Mouse (Mus musculus) thymus, postnatal 4 days (tissue): ENCODE measurements around the gene Lrrn1.

ENCODE experiments used
- DNase-seq: peaks from one replicate; pipeline ENCODE4 v3.0.0; 2021

Lrrn1 gene

DNA sequence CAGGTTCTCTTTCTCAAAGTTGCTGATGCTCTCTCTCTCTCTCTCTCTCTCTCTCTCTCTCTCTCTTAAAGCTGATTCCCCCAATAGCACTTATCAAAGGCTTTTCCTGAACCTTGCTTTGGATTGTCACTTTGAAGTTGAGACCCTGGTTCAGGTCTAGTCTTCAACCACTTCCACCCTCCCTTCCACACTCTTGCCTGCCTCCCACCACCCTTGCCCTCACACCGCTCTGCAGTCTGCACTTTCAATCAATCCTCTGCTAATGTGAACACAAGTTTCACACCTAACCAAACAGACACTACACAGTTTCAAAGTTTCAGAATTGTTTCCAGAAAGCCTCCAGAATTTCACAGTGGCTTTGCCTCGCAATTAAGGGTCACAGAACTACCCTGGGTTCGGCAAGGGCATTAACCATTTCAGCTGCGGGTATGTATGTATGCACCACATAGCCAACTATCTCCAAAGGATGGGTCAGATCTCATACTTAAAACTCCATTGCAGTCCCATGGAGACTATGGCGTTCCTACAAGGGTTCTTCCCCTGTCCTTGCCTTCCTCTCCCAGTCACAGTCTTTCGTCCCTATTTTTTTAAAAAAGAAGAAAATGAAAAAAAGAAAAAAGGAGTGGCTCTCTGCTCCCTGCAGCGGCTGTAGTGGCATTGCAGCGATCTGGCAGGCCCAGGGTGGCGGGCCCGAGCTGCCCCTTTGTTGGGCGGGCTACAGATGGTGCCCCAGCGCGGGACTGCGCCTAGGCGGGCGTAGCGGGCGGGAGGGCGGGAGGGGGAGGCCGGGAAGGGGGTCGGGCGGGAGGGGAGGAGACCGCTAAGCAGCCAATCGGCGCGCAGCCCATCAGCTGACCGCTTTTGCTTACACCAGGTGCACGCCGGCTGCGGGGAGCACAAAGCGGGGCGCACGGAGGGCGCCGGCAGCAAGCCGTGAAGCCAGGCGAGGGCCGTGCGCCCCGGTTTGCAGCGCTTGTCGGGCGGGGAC lies at the start of gene Lrrn1:
Gene Lrrn1 (plus strand): TSS at position 892 of the 988 bp plus-strand sequence.
- peak; percentile 41 for DNase-seq

DNA sequence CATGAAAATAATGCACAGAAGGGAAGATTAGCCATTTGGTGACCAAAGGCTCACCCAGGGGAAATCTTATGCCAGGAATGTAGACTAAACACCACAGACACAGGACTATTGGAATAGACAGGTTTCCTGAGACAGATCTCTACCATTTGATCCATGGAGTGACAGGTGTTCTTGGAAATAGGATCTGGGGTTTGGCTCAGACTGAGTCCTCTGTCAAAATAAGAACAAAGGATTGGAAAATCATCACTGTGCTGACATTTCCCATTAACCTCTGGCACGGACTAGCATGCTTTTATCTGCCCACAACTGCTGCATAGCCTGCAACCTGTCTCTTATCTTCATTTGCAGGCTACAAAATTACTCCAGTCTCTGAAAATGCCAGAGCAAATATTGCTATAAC lies 35.1 kb upstream of the Lrrn1 start:
- no peak for DNase-seq

DNA sequence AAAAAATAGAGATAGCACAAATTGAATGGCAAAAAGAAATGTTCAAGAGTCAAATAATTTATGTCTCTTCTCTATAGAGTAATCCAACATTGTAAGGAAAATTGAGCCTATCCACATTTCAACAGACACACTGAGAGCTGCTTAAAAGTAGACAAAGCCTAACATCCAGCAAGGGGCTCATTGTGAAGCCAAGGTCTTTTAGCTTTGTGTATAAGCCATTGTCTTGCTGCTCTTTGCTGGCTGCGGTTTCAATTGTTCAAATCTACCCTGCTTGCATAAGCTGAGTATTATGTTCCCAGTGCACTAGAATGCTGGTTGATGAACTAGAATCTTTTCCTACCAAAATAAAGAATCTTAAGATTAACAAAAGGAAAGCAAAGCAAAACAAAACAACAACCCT lies 33.7 kb upstream of the Lrrn1 start:
- DNase-seq, result no peak

DNA sequence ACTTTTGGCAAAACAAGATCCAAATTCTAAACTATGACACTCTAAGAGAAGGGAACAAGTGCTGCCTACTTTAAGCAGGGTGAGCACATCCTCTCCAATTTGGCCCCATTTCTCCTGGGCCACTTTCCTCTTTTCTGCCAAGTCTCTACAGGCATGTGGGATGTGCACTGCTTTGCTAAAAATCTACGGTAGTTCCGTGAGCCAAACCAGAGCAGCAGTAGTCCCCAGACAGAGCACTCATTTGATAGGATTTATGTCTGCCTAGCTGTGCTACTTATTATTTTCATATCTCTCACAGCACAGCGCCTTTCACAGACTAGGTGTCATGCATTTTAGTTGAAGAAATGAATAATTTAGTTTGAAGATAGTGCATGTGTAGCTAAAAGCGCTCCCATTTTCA lies 15.9 kb upstream of the Lrrn1 start:
- no peak for DNase-seq

DNA sequence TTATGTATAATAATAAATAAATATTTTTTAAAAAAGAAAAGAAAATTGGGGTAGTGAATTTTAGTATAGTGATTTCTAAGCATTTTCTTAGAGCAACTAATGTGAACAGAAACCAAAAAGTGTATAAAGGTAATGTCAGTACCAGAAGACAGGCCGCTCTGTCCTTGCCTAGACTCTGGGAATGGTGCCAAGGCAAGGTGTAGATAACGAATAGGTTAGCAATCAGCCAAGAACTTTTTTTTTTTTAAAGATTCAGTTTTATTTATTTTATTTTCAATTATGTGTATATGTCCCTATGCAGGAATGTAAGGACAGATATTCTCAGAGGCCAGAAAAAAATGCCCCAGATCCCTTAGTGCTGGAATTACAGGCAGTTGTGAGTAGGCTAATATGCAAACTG lies 5.6 kb upstream of the Lrrn1 start:
- DNase-seq, result no peak

DNA sequence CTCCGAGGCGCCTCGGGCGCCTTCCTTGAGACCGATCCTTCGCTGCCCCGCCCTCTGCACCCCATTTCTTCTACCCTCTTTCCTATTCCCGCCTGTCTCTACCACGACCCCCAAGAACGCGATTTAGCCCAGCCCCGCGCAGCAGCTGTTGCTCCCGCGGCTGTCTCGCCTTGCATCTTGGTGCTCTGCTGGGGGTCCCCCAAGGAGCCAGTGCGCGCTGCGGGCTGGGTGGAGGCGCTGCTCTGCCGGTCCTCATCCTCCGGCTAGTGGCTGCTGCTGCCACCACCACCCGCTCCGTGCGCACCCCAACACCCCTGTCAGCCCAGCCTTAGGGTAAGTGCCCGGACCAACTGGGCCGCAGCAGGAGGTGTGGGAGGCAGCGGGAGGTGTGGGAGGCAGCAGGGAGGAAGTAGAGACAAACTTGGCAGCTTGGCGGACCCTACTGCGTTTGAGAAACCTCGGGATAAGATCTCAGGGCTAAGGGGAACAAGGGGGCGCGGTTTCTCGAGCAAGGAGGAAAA lies 403 bp downstream of the Lrrn1 start:
- DNase-seq, result no peak

DNA sequence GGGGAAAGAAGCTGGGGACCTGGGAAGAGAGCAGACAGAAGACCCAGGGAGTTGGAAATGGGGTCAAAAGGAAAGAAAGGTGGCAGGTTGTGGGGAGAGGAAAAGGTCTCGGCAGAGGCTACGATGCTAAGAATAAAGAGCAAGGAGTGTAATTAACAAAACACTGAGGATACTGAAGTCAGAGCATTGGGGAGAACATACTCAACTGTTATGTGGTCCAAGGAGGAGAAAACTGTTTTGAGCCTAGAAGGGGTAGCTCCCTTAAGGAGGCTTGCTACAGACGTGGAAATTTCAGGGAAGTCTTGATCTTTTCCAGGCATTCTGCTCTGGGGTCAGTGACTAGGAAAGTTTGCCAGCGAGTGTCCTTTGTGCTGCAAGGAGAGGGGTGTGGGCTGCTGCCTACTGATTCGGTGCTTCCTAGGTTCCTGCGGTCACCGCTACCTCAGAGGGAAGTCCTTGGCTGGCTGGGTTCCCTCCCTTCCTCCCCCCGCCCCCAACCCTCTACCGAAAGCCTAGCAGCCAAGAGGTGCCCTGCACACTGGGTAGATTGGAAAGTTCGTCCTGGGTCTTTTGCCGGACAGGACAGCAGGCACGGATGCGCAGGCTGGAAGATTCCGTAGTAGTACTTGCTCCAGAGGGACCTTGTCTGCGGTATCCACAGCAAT lies 1.2 kb downstream of the Lrrn1 start:
- no peak for DNase-seq

DNA sequence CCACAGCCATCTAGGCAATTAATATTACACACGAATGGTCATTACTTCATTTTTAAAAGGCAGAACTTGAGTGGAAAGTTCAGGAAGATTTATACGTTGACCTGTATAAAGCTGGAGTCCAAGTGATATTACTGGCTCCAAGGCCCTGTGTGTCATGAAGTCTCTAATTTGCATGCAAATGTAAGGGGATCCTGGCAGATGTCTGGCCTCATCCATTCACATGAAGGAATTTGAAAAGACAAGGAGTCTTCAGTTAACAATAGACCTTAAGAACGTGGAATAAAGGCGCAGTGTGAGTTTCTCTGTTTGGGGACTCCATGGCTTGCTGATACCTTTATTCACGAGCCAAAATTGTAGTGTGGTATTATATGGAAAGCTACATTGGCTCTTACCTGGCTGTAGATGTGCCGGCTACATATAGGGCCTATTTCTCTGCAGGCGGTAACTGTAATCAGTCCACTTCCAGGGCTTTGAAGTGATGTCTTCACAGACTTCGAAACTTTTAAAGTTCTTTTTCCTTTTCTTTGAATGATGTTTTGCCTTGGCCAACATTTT lies 2.0 kb downstream of the Lrrn1 start:
- DNase-seq, result no peak

DNA sequence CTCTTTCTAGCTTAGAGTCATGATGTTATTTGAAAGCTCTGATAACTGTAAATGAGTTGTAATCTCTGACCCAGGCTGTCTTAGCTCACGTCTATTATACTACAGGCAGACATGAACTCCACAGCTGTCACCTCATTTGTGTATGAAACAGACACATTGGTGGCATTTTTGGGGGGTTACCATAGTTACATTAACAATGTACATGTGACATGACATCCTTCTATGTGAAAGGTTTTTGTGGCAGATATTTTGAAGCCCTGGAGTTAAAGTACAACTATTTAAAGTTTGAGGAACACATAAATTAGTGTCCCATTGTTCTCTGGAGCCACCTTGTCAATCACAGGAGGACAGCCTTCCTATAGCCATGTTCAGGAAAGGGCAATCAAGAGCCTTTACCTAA lies 5.0 kb downstream of the Lrrn1 start:
- DNase-seq, result no peak

DNA sequence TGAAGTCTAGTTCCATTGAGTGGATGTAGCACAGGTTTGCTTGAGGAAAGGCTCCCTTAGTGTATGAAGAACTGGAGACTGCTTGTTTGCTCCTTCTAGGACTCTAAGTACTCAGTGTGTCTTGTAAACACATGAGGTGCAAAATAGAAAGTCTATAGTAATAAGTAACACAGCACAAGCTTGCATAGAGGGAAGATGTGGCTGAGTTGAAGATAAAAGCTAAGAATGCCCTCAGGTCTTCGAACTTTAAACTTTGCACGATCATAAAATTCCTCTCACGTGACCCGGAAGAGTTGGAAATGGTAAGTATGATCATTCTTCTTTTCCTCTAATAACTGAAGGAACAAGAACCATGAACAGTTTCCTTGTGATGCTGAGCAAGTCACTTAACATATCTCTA lies 7.1 kb downstream of the Lrrn1 start:
- no peak for DNase-seq

DNA sequence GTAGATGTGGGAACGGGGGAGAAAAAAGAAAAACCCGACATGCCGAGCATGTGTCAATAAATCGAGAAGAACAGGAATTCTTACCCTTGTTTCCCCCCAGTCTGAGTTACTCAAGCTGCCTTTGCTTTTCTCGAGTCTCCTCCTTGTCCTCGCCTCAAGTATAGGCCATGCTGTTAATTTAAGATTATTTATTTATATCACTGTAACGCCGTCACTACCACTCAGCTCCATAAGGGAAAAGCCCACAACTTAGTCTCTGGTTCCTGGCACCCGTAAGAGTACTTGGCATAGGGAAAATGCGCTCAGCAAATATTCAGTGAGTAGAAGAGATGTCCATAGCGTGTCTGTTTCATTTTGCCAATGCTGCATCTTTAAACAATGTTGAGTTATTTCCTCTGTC lies 11.7 kb downstream of the Lrrn1 start:
- DNase-seq, result no peak

DNA sequence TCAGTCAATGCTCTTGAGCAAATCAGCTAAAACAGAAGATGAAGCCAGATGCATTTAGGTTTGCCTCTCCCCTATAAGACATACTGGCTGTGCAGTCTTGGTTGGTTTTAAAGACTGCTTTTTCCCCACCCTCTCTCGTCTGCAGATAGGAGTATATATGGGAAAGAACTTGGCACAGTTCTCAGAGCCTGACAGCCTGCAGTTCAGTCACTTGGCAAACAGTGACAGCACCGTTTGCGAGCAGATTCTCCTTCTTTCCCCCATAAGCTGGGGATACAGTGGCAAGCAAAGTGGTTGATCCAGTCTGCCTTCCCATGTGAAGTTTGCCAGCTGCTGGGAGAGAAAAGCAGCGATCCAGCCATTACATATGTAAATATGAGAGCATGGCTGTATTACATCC lies 12.3 kb downstream of the Lrrn1 start:
- no peak for DNase-seq

DNA sequence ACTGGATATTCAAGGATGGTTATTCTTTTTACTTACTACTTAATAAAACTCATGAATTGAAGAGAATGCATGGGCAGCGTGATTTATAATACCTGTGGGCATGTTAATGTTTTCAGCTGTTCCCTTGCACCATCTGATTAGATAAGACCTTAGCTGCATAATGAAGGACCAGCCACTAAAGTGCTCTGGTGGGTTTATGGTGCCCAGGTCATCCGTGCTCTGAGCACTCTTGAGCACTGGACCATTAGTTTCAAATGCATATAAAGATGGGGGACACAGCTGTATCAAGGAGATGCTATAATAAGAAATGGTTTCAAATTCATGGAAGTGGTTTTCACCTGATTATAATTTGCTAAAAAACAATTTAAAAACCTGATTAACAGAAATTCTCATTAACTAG lies 16.7 kb downstream of the Lrrn1 start:
- DNase-seq, result no peak

DNA sequence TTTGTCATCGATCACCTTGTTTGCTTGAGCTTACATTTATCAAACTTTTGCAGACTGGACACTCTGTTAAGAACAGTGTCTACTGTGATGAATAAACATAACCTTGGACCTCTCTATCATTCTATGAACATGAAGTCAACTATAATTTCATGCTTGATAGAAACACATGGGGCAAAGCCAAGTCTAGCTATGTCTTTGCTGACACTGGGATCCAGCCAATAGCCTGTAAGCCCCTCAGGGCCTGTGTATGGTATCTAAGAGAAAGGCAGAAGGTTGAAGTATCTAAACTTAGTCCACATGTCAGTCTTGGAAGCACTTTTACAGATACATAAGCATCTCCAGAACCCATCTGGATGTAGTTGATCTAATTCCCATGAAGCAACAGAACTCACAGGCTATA lies 22.9 kb downstream of the Lrrn1 start:
- no peak for DNase-seq

DNA sequence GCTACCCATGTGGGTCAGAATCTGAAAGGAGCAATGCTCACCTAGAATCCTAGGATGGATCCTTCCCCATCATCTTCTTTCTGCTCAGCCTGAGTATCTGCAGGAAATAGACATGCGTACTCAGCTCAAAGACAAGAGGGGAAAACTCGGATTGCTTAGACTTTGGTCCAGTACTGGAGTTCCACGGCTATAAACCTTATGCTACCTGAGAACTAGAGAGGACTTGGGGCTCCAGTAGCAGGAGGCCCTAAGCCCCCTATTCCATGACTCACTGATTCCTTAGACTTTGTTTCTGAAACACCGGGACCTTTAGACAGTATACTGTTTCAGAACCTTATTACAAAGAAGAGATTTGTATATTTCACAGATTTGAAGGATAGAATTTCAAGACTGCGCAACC lies 25.8 kb downstream of the Lrrn1 start:
- no peak for DNase-seq

DNA sequence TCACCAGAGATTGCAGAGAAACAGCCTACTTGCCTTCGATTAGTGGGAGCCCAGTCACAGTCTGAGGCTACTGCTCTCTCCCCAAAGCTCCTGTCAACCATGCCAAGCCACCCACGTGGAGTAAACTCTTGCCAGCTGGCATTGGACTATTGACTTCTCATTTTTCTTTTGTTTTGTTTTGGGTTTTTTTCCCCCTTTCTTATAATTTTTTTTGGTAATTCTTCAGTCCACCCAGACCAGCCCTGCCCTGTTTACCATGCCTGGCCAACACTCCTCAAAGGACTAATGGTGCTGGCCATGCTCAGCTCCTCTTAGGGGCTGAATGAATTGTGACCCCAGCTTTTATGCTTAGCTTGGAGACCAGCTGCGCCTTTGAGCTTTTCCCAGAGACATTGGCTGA lies 27.4 kb downstream of the Lrrn1 start:
- no peak for DNase-seq

DNA sequence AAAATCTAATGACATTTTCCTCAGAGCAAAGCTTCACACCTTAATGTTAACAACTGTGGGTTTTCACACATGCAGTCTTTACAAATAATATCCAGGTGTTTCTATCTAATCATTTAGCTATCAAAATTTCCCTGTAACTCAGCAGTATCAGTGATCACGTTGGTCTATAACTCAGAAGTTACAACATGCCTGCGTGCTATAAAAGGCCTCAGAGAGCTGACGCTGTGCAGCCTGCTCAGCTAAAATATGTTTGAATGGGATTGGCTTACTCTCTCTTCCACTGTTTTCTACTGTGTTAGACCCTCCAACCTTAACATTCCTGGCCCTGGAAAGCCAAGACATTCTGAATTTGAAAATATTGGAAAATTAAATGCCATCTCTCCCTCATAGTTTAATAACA lies 28.2 kb downstream of the Lrrn1 start:
- no peak for DNase-seq

DNA sequence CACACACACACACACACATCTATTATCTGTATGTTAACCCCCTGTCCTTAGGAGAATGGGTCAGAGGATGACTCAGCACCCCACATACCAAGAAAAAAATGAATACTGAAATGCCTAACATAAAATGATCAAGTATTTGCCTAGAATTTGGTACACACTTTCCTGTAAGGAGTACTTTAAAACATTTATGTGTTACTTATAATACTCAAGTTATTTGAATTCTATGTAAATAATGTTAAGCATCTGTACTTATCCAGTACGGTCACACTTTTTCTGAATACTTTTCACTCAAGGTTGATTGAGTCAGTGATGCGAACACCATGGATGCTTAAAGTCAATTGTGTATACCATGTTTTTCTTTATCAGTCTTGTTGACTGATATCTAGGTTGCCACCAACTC lies 32.7 kb downstream of the Lrrn1 start:
- DNase-seq, result no peak

DNA sequence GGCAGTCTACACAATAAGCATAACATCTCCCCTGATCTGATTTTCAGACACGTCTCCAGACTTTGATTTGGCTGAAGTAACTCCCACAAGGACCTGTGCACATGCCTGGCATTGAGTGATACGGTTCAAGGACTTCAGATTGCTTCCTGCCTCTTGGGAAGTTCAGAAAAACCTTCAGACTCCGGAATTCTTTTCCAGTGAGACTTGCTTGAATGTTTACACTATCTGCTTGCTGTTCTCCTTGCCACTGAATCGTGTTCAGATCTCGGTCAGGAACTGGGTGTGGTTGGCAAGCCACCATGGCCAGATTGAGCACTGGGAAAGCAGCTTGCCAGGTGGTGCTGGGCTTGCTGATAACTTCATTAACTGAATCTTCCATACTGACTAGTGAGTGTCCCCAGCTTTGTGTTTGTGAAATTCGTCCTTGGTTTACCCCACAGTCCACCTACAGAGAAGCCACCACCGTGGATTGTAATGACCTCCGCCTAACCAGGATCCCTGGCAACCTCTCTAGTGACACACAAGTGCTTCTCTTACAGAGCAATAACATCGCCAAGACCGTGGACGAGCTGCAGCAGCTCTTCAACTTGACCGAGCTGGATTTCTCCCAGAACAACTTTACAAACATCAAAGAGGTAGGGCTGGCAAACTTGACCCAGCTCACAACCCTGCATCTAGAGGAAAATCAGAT lies 37.5 kb downstream of the Lrrn1 start:
- DNase-seq, result no peak

DNA sequence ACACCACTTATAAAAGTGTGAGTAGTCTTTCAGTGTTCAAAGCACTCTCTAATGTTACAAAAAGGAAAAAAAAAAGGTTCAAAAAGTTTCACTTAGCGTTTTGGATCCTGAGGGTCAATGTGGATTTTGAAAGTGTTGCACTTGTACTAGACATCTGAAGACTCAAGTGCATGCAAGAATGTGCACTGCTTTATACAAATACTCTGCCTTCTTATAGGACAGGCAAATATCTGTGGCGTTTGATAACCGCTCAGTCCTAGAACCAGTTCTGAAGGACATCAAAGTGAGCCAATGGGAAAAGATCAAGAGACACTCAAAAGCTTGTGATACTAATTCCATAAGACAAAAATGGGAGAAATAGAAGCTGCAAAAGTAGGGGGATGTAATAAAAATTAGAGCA lies 45.0 kb downstream of the Lrrn1 start:
- DNase-seq, result no peak

DNA sequence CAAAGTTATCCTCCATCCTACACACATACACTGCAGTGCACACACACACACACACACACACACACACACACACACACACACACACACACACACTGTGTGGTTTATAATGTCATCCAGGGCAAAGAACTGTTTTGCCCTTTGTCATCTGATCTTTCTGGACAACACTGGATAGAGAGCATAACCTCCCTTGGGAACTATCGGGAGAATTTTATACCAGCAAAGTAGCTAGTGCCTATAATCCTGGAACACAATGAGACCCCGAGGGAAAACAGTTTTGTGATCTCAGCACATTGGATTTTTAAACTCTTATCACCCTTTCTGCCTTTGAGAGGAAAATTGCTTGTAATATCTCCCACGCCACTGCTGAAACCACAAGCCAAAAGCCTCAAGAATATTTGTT lies 45.8 kb downstream of the Lrrn1 start:
- no peak for DNase-seq

DNA sequence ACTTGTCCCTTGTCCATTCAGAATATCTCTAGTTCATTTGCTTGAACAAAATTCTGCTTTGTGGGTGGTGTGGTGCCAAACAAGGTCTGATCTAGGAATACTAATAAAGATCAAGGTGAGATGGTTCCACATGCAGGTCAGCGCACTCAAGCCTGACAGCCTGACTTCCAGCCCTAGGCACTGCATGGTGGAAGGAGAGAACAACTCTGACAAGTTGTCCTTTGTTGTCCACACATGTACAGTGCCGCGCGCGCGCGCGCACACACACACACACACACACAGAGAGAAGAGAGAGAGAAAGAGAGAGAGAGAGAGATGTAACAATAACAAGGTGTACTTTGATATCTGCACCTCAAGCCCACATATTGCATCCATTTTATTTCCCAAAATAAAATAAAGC lies 47.7 kb downstream of the Lrrn1 start:
- DNase-seq, result no peak

DNA sequence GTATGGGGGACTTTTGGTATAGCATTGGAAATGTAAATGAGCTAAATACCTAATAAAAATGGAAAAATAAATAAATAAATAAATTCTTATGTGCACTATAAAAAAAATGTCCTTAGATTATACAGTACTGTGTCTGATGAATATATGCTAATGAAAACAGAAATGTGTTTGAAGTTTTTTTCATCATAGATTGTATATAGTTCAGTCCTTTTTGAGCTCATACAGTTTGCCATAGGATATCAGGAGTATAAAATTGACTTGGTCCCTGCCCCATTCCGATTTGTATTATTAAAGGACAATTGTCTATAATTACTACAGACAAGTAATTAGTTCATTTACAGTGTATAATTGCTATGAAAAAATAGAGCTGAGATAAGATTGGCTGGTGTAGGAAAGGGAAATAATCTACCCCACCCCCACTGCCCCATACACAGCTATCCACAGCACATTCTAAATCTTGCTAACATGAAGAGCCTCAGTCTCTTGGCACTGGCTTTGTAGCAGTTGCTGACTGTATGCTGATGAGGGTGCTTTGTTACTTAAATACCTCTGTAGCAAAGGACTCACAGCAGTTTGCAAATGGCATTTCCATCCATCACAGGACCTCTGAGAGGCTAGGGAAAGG lies 54.3 kb downstream of the Lrrn1 start:
- no peak for DNase-seq
